Mouse (Mus musculus): Measurements from ENCODE around the gene Clec4a1. TPM values are rescaled to one million over a fixed set of nuclear protein-coding genes. Genes with fewer than 3 reads are reported as not detected.
A peak's percentile ranks its signal among the peaks of the same experiment; 100 is the strongest.

Gene Clec4a1
- total RNA-seq (2021): 1 to 10 TPM; 3.6 to 4.7 TPM

GRCm38 (mm10) chr6:122921451-122921850 lies at the start of gene Clec4a1:
TSS of gene Clec4a1 (plus strand) at chr6:122921848.
- intact Hi-C loops (cut with DNase I): no loop called here
- DNase-seq (ENCODE audit: low spot score): no peak

GRCm38 (mm10) chr6:122872800-122873199 lies 48.8 kb upstream of the Clec4a1 start:
- no peak for DNase-seq (ENCODE audit: low spot score)
- intact Hi-C loops (cut with DNase I): loop anchor here (2.0 to 5.0 kb wide), 3 partner anchors 40 to 130 kb away; no protein-coding TSS in a partner anchor

GRCm38 (mm10) chr6:122873871-122874719 lies 47.6 kb upstream of the Clec4a1 start, which contains the start of gene Necap1:
TSS of gene Necap1 (plus strand) at chr6:122874474.
- peak; percentile 91 for DNase-seq (ENCODE audit: low spot score)
- intact Hi-C loops (cut with DNase I): loop anchor here (2.0 to 5.0 kb wide), 3 partner anchors 42 to 132 kb away; no protein-coding TSS in a partner anchor

- intact Hi-C loops (cut with DNase I): loop anchor here (5.0 kb wide), 2 partner anchors 43 to 133 kb away; no protein-coding TSS in a partner anchor
These were observed 46.8 kb upstream of the Clec4a1 start for GRCm38 (mm10) chr6:122874720-122875389.

GRCm38 (mm10) chr6:122879141-122879735 lies 42.4 kb upstream of the Clec4a1 start:
- intact Hi-C loops (cut with DNase I): no loop called here
- DNase-seq (ENCODE audit: low spot score): no peak

More at GRCm38 (mm10) chr6:122874720-122875389, 46.8 kb upstream of the Clec4a1 start:
- no peak for DNase-seq (ENCODE audit: low spot score)

- no peak for DNase-seq (ENCODE audit: low spot score)
- intact Hi-C loops (cut with DNase I): no loop called here
These were observed 41.7 kb upstream of the Clec4a1 start for GRCm38 (mm10) chr6:122879781-122880505.

GRCm38 (mm10) chr6:122881287-122881686 lies 40.4 kb upstream of the Clec4a1 start:
- intact Hi-C loops (cut with DNase I): no loop called here
- DNase-seq (ENCODE audit: low spot score): no peak

GRCm38 (mm10) chr6:122883603-122884002 lies 38.0 kb upstream of the Clec4a1 start:
- intact Hi-C loops (cut with DNase I): no loop called here
- no peak for DNase-seq (ENCODE audit: low spot score)

- no peak for DNase-seq (ENCODE audit: low spot score)
- intact Hi-C loops (cut with DNase I): no loop called here
These were observed 32.0 kb upstream of the Clec4a1 start for GRCm38 (mm10) chr6:122889599-122889998.

GRCm38 (mm10) chr6:122892442-122893049 lies 29.1 kb upstream of the Clec4a1 start:
- intact Hi-C loops (cut with DNase I): loop anchor here (5.0 kb wide), 1 partner anchor 1365 kb away; no protein-coding TSS in a partner anchor
- DNase-seq (ENCODE audit: low spot score): no peak

- intact Hi-C loops (cut with DNase I): no loop called here
- DNase-seq (ENCODE audit: low spot score): no peak
These were observed 1.7 kb upstream of the Clec4a1 start for GRCm38 (mm10) chr6:122919922-122920321.

- intact Hi-C loops (cut with DNase I): no loop called here
These were observed 13.2 kb downstream of the Clec4a1 start for GRCm38 (mm10) chr6:122934845-122935244.

GRCm38 (mm10) chr6:122939618-122940017 lies 18.0 kb downstream of the Clec4a1 start:
- no peak for DNase-seq (ENCODE audit: low spot score)
- intact Hi-C loops (cut with DNase I): no loop called here

More at GRCm38 (mm10) chr6:122934845-122935244, 13.2 kb downstream of the Clec4a1 start:
- DNase-seq (ENCODE audit: low spot score): no peak

- intact Hi-C loops (cut with DNase I): no loop called here
- DNase-seq (ENCODE audit: low spot score): no peak
These were observed 25.1 kb downstream of the Clec4a1 start for GRCm38 (mm10) chr6:122946760-122947159.

GRCm38 (mm10) chr6:122952401-122952800 lies 30.8 kb downstream of the Clec4a1 start, which contains the start of gene Clec4a3:
TSS of gene Clec4a3 (plus strand) at chr6:122952515.
- no peak for DNase-seq (ENCODE audit: low spot score)
- intact Hi-C loops (cut with DNase I): no loop called here

GRCm38 (mm10) chr6:122964562-122964961 lies 42.9 kb downstream of the Clec4a1 start:
- intact Hi-C loops (cut with DNase I): no loop called here
- DNase-seq (ENCODE audit: low spot score): no peak

- no peak for DNase-seq (ENCODE audit: low spot score)
- intact Hi-C loops (cut with DNase I): no loop called here
These were observed 47.4 kb downstream of the Clec4a1 start for GRCm38 (mm10) chr6:122969048-122969447.
